Mouse (Mus musculus): ENCODE measurements around the gene Nedd9. TPM values are rescaled to one million over a fixed set of nuclear protein-coding genes. Genes with fewer than 3 reads are reported as not detected.

Gene Nedd9
- total and polyA plus RNA-seq, 2 experiments from 2014 or later: 7.8 to 19.7 TPM

DNA sequence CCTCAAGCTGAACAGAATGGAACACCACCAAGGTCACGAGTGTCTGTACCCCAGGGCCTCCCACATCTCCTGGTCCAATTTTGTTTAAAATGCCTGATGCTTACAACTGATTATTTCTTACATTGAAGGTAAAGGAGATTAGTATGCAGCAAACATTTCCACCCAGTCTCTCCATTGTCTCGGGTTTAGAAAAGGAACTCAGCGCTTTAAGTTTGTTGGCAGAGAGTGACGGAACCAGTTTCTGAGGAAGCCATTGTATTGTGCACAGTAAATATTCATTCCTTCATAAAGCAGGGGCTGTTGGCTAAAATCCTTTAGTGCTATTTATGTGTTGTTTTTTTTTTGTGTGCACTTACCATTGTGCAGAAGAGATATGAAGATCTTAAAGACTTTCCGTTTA lies 166.4 kb downstream of the Nedd9 start:
- WGBS: 29% methylated on average over 5 of the region's 5 CpGs
- DNase-seq (ENCODE audit: low spot score): peak; percentile 31
- peak overlapping the region; percentile 26; the same call in 1 of the 2 replicates for H3K27ac ChIP-seq (ENCODE audit: low read depth, low read length)

DNA sequence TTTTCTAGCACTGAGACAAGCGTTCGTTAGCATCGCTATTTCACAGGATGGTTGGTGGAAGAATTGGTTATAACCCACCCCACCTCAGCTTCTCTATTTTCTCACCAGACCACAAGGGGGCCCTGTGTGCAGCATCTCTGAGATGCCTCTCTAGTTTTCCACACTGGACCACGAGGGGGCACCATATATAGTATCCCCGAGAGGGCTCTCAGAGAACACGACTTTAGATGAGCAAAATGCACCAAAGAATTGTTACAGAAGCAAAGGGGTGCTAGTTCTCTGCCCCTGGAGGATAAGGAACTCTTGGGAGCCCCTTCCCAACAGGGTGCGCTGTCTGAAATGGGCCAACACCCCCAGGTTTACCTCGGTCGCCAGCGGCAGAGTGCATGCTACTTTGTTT lies 184.4 kb downstream of the Nedd9 start:
- H3K9me3 ChIP-seq (ENCODE audit: low read length): no peaks in the 10 kb centered on the region
- TF ChIP-seq CTCF (IDR thresholded peaks at IDR 0.05): peak; percentile 81
- ATAC-seq (ENCODE audit: low FRiP score): no peak
- peak; percentile 76 for DNase-seq (ENCODE audit: low spot score)
- H3K9ac ChIP-seq (replicated peaks; ENCODE audit: low read length, poor library complexity, severe bottlenecking): no peak overlapping the region
- no peaks in the 10 kb centered on the region for H3K36me3 ChIP-seq (ENCODE audit: insufficient read depth, low read length)
- no peak overlapping the region for H3K4me3 ChIP-seq (ENCODE audit: low read depth, low read length)
- H3K4me1 ChIP-seq (ENCODE audit: insufficient read depth, low read length): no peaks in the 10 kb centered on the region
- H3K4me2 ChIP-seq (ENCODE audit: low read depth, low read length, poor library complexity, severe bottlenecking): no peak overlapping the region
- 57% methylated on average over 10 of the region's 10 CpGs for WGBS
- H3K27me3 ChIP-seq (ENCODE audit: insufficient read depth, low read length): no peaks in the 10 kb centered on the region
- H3K27ac ChIP-seq (ENCODE audit: low read depth, low read length): no peak overlapping the region

More for the DNA sequence above, 166.4 kb downstream of the Nedd9 start:
- H3K4me1 ChIP-seq (ENCODE audit: insufficient read depth, low read length): no peaks in the 10 kb centered on the region
- ATAC-seq (ENCODE audit: low FRiP score): no peak
- no peak overlapping the region for H3K9ac ChIP-seq (replicated peaks; ENCODE audit: low read length, poor library complexity, severe bottlenecking)
- no peak overlapping the region for H3K4me2 ChIP-seq (ENCODE audit: low read depth, low read length, poor library complexity, severe bottlenecking)
- H3K9me3 ChIP-seq (ENCODE audit: low read length): no peaks in the 10 kb centered on the region
- no peak for TF ChIP-seq CTCF (IDR thresholded peaks at IDR 0.05)
- H3K27me3 ChIP-seq (ENCODE audit: insufficient read depth, low read length): no peaks in the 10 kb centered on the region
- H3K36me3 ChIP-seq (ENCODE audit: insufficient read depth, low read length): peaks cover 16% of the 10 kb centered on the region
- H3K4me3 ChIP-seq (ENCODE audit: low read depth, low read length): no peak overlapping the region

DNA sequence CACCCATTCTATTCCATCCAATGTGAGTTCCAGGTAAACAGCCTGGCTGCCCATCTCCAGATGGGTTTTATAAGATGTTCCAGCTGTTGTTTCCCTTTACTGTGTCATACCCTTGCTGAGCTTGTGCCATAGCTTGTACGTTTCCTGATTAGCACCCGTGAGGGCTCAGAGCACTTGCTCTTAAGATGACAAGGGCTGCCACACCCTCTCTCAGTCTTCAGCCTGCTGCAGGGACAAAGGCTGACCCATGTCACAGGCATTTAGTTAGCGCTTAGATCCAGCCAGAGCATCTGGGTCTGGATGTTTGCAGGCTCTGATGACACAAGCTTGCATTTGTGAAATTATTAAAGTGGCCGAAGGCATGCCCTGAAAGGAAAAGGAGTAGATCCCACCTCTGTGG lies 187.1 kb downstream of the Nedd9 start:
- H3K27me3 ChIP-seq (ENCODE audit: insufficient read depth, low read length): no peaks in the 10 kb centered on the region
- H3K9ac ChIP-seq (replicated peaks; ENCODE audit: low read length, poor library complexity, severe bottlenecking): no peak overlapping the region
- H3K4me2 ChIP-seq (ENCODE audit: low read depth, low read length, poor library complexity, severe bottlenecking): no peak overlapping the region
- no peaks in the 10 kb centered on the region for H3K36me3 ChIP-seq (ENCODE audit: insufficient read depth, low read length)
- H3K27ac ChIP-seq (ENCODE audit: low read depth, low read length): no peak overlapping the region
- H3K9me3 ChIP-seq (ENCODE audit: low read length): no peaks in the 10 kb centered on the region
- ATAC-seq (ENCODE audit: low FRiP score) (no peak), DNase-seq (ENCODE audit: low spot score) (no peak)
- H3K4me3 ChIP-seq (ENCODE audit: low read depth, low read length): no peak overlapping the region
- H3K4me1 ChIP-seq (ENCODE audit: insufficient read depth, low read length): no peaks in the 10 kb centered on the region
- TF ChIP-seq CTCF (IDR thresholded peaks at IDR 0.05): no peak
- WGBS: 80% methylated on average over 4 of the region's 4 CpGs

DNA sequence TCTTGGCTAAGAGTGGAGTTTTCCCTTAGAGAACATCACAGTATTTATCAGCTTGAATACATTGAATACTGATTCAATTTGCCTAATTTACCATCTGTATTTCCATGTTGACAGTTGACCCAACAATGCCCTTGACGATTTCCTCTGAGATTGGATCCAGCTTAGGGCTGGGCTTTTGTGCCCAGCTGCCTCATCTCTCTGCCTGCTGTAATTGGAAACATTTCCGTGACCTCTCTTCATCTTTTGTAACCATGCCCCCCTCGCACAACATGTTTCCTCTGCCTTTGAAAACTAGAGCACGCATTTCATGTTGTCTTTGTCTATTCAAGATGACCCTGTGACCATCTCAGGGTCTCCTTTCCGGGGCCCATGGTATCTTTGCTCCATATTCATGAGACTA lies 188.2 kb downstream of the Nedd9 start:
- DNase-seq (ENCODE audit: low spot score): no peak
- no peaks in the 10 kb centered on the region for H3K4me1 ChIP-seq (ENCODE audit: insufficient read depth, low read length)
- no peak overlapping the region for H3K9ac ChIP-seq (replicated peaks; ENCODE audit: low read length, poor library complexity, severe bottlenecking)
- no peaks in the 10 kb centered on the region for H3K36me3 ChIP-seq (ENCODE audit: insufficient read depth, low read length)
- 28% methylated on average over 5 of the region's 5 CpGs for WGBS
- ATAC-seq (ENCODE audit: low FRiP score): no peak
- H3K9me3 ChIP-seq (ENCODE audit: low read length): no peaks in the 10 kb centered on the region
- H3K4me3 ChIP-seq (ENCODE audit: low read depth, low read length): no peak overlapping the region
- no peak for TF ChIP-seq CTCF (IDR thresholded peaks at IDR 0.05)
- H3K27me3 ChIP-seq (ENCODE audit: insufficient read depth, low read length): no peaks in the 10 kb centered on the region
- no peak overlapping the region for H3K4me2 ChIP-seq (ENCODE audit: low read depth, low read length, poor library complexity, severe bottlenecking)
- no peak overlapping the region for H3K27ac ChIP-seq (ENCODE audit: low read depth, low read length)

DNA sequence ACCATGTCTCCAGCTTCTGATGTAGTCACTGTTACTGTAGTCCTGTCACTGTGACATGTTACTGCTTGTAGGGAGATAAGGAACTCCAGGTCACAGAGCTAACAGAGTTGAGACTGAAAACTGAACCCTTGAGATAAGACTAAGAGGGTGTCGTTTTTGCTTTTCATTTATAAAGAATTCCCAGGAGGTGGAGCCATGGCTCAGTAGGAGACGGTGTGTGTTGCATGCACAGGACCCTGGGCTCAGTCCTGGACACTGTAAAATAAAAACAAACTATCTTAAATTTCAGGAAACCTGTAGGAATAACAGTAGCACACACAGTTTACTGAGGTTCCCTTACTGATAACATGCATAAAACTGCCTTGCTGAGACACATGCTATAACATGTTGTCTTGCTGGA lies 188.6 kb downstream of the Nedd9 start:
- no peak overlapping the region for H3K4me2 ChIP-seq (ENCODE audit: low read depth, low read length, poor library complexity, severe bottlenecking)
- H3K4me3 ChIP-seq (ENCODE audit: low read depth, low read length): no peak overlapping the region
- peak; percentile 26; the same call in 1 of the 2 replicates for TF ChIP-seq CTCF (IDR thresholded peaks at IDR 0.05)
- no peaks in the 10 kb centered on the region for H3K4me1 ChIP-seq (ENCODE audit: insufficient read depth, low read length)
- DNase-seq (ENCODE audit: low spot score) (no peak), ATAC-seq (ENCODE audit: low FRiP score) (no peak)
- no peaks in the 10 kb centered on the region for H3K9me3 ChIP-seq (ENCODE audit: low read length)
- H3K27me3 ChIP-seq (ENCODE audit: insufficient read depth, low read length): no peaks in the 10 kb centered on the region
- 38% methylated on average over 2 of the region's 2 CpGs for WGBS
- H3K27ac ChIP-seq (ENCODE audit: low read depth, low read length): no peak overlapping the region
- H3K9ac ChIP-seq (replicated peaks; ENCODE audit: low read length, poor library complexity, severe bottlenecking): no peak overlapping the region
- H3K36me3 ChIP-seq (ENCODE audit: insufficient read depth, low read length): no peaks in the 10 kb centered on the region

DNA sequence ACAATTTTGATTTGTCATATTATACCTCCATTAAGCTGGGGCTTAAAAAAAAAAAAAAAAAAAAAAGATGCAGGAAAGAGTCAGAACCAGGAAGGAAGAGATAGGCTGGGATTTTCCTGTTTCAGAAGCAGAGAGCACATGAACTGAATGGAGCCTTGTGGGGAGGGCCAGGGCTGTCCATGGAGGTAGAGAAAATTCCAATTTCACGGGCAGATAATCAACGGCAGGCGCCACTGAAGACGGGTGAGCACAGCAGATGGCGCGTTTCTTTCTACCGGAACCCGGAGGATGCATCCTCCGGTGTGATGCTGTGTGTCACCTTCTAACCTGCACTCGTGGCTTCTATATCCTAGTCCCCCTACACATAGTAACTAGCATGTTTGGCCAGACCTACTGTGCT lies 190.8 kb downstream of the Nedd9 start:
- Histone ChIP-seq H3K4me3 (ENCODE audit: low read depth, low read length) (no peak overlapping the region), H3K9ac (replicated peaks; ENCODE audit: low read length, poor library complexity, severe bottlenecking) (no peak overlapping the region), H3K27me3 (ENCODE audit: insufficient read depth, low read length) (no peaks in the 10 kb centered on the region), H3K4me1 (ENCODE audit: insufficient read depth, low read length) (no peaks in the 10 kb centered on the region), H3K27ac (ENCODE audit: low read depth, low read length) (no peak overlapping the region), H3K36me3 (ENCODE audit: insufficient read depth, low read length) (no peaks in the 10 kb centered on the region), H3K9me3 (ENCODE audit: low read length) (no peaks in the 10 kb centered on the region), H3K4me2 (ENCODE audit: low read depth, low read length, poor library complexity, severe bottlenecking) (peak overlapping the region; percentile 3; the same call in 1 of the 2 replicates)
- DNase-seq (ENCODE audit: low spot score) (peak; percentile 54), ATAC-seq (ENCODE audit: low FRiP score) (no peak)
- TF ChIP-seq CTCF (IDR thresholded peaks at IDR 0.05): no peak; the same call in 1 of the 2 replicates
- 42% methylated on average over 10 of the region's 10 CpGs for WGBS
